Comparison of ENCODE assay signal across 8 mouse cellular contexts in genomic region chr9:75071706-75072192, GRCm38 (mm10). TPM values are rescaled to one million over a fixed set of nuclear protein-coding genes. Genes with fewer than 3 reads are reported as not detected.
DNase-seq lines count a peak whose midpoint lies in the region; ATAC-seq and TF ChIP-seq lines count a peak whose summit lies in the region.

No protein-coding gene starts in this region.

- H3K9ac ChIP-seq in forebrain, embryonic 13.5 days, result peak overlapping the region; percentile 97
- peak overlapping the region; percentile 79 for H3K9ac ChIP-seq in intestine, embryonic 15.5 days

- H3K36me3 ChIP-seq in testis, adult 2 months (ENCODE audit: control insufficient read depth, insufficient read depth, low read length), result no peaks in the 10 kb centered on the region
- H3K36me3 ChIP-seq in forebrain, embryonic 13.5 days (ENCODE audit: poor library complexity, severe bottlenecking), result no peaks in the 10 kb centered on the region
- H3K36me3 ChIP-seq in intestine, embryonic 15.5 days, result no peaks in the 10 kb centered on the region

- no peaks in the 10 kb centered on the region for H3K9me3 ChIP-seq in forebrain, embryonic 13.5 days (replicated peaks)
- H3K9me3 ChIP-seq in intestine, embryonic 15.5 days, result no peaks in the 10 kb centered on the region

- no peak for TF ChIP-seq CTCF in testis, adult 2 months (IDR thresholded peaks at IDR 0.05; ENCODE audit: control insufficient read depth, insufficient read depth, insufficient replicate concordance, low read depth, low read length)

- TF ChIP-seq POLR2A in testis, adult 2 months (IDR thresholded peaks at IDR 0.05; ENCODE audit: control insufficient read depth, low read depth, low read length), result no peak

- WGBS in forebrain, embryonic 13.5 days, result 0% methylated on average over 29 of the region's 29 CpGs
- under 1% methylated on average over 29 of the region's 29 CpGs for WGBS in intestine, embryonic 15.5 days

- peak overlapping the region; percentile 65 for H3K4me2 ChIP-seq in forebrain, embryonic 13.5 days
- peak overlapping the region; percentile 98 for H3K4me2 ChIP-seq in intestine, embryonic 15.5 days (replicated peaks)

- H3K4me1 ChIP-seq in testis, adult 2 months (ENCODE audit: control insufficient read depth, insufficient read depth, low read length), result peaks cover 9% of the 10 kb centered on the region
- peaks cover 27% of the 10 kb centered on the region for H3K4me1 ChIP-seq in forebrain, embryonic 13.5 days
- peaks cover 7% of the 10 kb centered on the region; the same call in 1 of the 2 replicates for H3K4me1 ChIP-seq in intestine, embryonic 15.5 days (replicated peaks)

- peak; percentile 55 for DNase-seq in adrenal gland, postnatal 14 days
- DNase-seq in adrenal gland, postnatal 10 days, result no peak
- DNase-seq in testis, postnatal 14 days (ENCODE audit: low spot score), result no peak
- peak; percentile 33 for DNase-seq in lung, postnatal 36 days
- peak; percentile 30 to 68 for DNase-seq in spleen, postnatal 4 days (ENCODE audit: low spot score in 2 of 2)

- H3K27me3 ChIP-seq in testis, adult 2 months (ENCODE audit: control insufficient read depth, insufficient read depth, low read length), result no peaks in the 10 kb centered on the region
- H3K27me3 ChIP-seq in forebrain, embryonic 13.5 days, result no peaks in the 10 kb centered on the region
- H3K27me3 ChIP-seq in intestine, embryonic 15.5 days (replicated peaks), result 0 out of 2 replicates have a peak, but pooled peaks cover 4% of the 10 kb centered on the region

- ATAC-seq in forebrain, embryonic 13.5 days, result peak; percentile 12
- no peak; the same call in 1 of the 2 replicates for ATAC-seq in intestine, embryonic 15.5 days

- peak overlapping the region; percentile 78 for H3K27ac ChIP-seq in testis, adult 2 months (ENCODE audit: control insufficient read depth, insufficient read depth, low read depth, low read length)
- H3K27ac ChIP-seq in forebrain, embryonic 13.5 days, result peak overlapping the region; percentile 96
- H3K27ac ChIP-seq in intestine, embryonic 15.5 days, result peak overlapping the region; percentile 81

- H3K4me3 ChIP-seq in testis, adult 2 months (ENCODE audit: control insufficient read depth, low read depth, low read length), result peak overlapping the region; percentile 84
- peak overlapping the region; percentile 93 for H3K4me3 ChIP-seq in forebrain, embryonic 13.5 days
- peak overlapping the region; percentile 79 for H3K4me3 ChIP-seq in intestine, embryonic 15.5 days (replicated peaks)

RNA-seq across cellular contexts. Expression of gene Myo5a, which starts 0.9 kb away (rescaled TPM):
- total RNA-seq in adrenal gland, postnatal 14 days (2021), result 36.4 and 42.2 TPM in 2 replicates
- total RNA-seq in adrenal gland, postnatal 10 days (2021), result 10 to 100 TPM; 23.9 to 30.5 TPM
- 6.7 and 7.6 TPM in 2 replicates for polyA plus RNA-seq in testis, adult 2 months (2012; rRNA removed)
- polyA plus RNA-seq in forebrain, embryonic 13.5 days (2015; fragmentation: Nextera tagmentation; extraction: Ambion mirVana), result 25.7 and 26.9 TPM in 2 replicates
- 7.6 and 7.9 TPM in 2 replicates for polyA plus RNA-seq in intestine, embryonic 15.5 days (2015; fragmentation: Nextera tagmentation; extraction: Ambion mirVana)

RNA-seq across cellular contexts. Expression of gene Arpp19, which starts 34.3 kb away (rescaled TPM):
- 319 and 329 TPM in 2 replicates for total RNA-seq in adrenal gland, postnatal 14 days (2021)
- 100 to 1,000 TPM; 232 to 259 TPM for total RNA-seq in adrenal gland, postnatal 10 days (2021)
- 8.9 and 14.0 TPM in 2 replicates for polyA plus RNA-seq in testis, adult 2 months (2012; rRNA removed)
- polyA plus RNA-seq in forebrain, embryonic 13.5 days (2015; fragmentation: Nextera tagmentation; extraction: Ambion mirVana), result 282 and 301 TPM in 2 replicates
- polyA plus RNA-seq in intestine, embryonic 15.5 days (2015; fragmentation: Nextera tagmentation; extraction: Ambion mirVana), result 267 and 317 TPM in 2 replicates

Comparison
In these comparisons a context has a peak if more than half of its experiments do, and no peak if none do; other contexts are left out.
1. DNase-seq: peak in adrenal gland, postnatal 14 days (single experiment), lung, postnatal 36 days (single experiment) and spleen, postnatal 4 days (2 of 2); none in adrenal gland, postnatal 10 days (single experiment) and testis, postnatal 14 days (single experiment).
2. RNA of gene Arpp19, which starts 34.3 kb away (polyA plus RNA-seq): 267 to 317 TPM in intestine, embryonic 15.5 days and 282 to 301 TPM in forebrain, embryonic 13.5 days; 8.9 to 14.0 TPM in testis, adult 2 months; every median in the first group is over 10 times any median in the second.
3. Peak in every context shown above with its lines, with median percentiles within 50 percentile points of each other: H3K27ac ChIP-seq and H3K4me3 ChIP-seq.